In the genomic region with DNA sequence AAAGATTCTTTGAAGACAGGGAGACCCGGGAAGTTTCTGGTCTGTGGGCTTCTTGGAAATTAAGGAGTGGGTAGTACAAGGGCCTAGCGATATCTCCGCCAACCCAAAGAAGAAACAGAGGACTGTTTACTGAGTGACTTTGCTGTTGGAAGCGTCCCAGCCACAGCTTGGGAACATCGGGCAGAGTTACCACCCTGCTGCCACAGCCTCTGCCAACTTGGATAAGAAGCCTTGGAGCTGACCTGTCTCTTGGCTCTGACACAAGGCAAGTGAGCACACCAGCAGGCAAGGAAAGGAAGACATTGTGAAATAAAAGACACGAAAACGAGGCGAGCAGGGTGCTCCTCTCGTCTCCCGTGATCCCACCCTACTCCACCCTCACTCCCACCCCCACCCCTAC, we compare ENCODE assay signal across 8 mouse cellular contexts.
DNase-seq lines count a peak whose midpoint lies in the region; ATAC-seq and TF ChIP-seq lines count a peak whose summit lies in the region.
"Had no signal": no experiment of that assay in that cellular context is flagged by ENCODE, and none has a peak within 500 bp of the region (broad histone marks: within the 10 kb centered on the region; RNA-seq: fewer than 3 reads in every experiment).

No protein-coding gene starts in this region.

- WGBS in lung, postnatal 0 days = 53% methylated on average over 10 of the region's 10 CpGs
- WGBS in lung, adult 2 months = 46% methylated on average over 10 of the region's 10 CpGs
- WGBS in forebrain, embryonic 16.5 days = 49% methylated on average over 10 of the region's 10 CpGs
- WGBS in midbrain, embryonic 16.5 days = 81% methylated on average over 10 of the region's 10 CpGs

- TF ChIP-seq POLR2A in lung, adult 2 months (IDR thresholded peaks at IDR 0.05; ENCODE audit: borderline replicate concordance, extremely low read depth, low read depth, low read length) = no peak
- no peak for TF ChIP-seq POLR2A in brain, embryonic 14.5 days (IDR thresholded peaks at IDR 0.05; ENCODE audit: borderline replicate concordance, extremely low read depth, insufficient read depth, insufficient read length, poor library complexity, severe bottlenecking)

- H3K36me3 ChIP-seq in lung, postnatal 0 days (ENCODE audit: insufficient read depth, low read length) = no peaks in the 10 kb centered on the region
- no peaks in the 10 kb centered on the region for H3K36me3 ChIP-seq in forebrain, embryonic 16.5 days (ENCODE audit: control insufficient read depth, insufficient read depth)
- H3K36me3 ChIP-seq in midbrain, embryonic 16.5 days (ENCODE audit: control insufficient read depth, insufficient read depth, low read length) = no peaks in the 10 kb centered on the region
- H3K36me3 ChIP-seq: hindbrain, embryonic 13.5 days had no signal

- H3K27me3 ChIP-seq in lung, postnatal 0 days (replicated peaks; ENCODE audit: insufficient read depth, low read length) = no peaks in the 10 kb centered on the region
- no peaks in the 10 kb centered on the region for H3K27me3 ChIP-seq in forebrain, embryonic 16.5 days (replicated peaks; ENCODE audit: control insufficient read depth, insufficient read depth, low read length)
- no peaks in the 10 kb centered on the region for H3K27me3 ChIP-seq in midbrain, embryonic 16.5 days (ENCODE audit: control insufficient read depth, insufficient read depth, low read depth, low read length)
- H3K27me3 ChIP-seq: hindbrain, embryonic 13.5 days had no signal

- TF ChIP-seq CTCF in lung, postnatal 0 days (IDR thresholded peaks at IDR 0.05) = no peak
- no peak for TF ChIP-seq CTCF in lung, adult 2 months (IDR thresholded peaks at IDR 0.05; ENCODE audit: insufficient read depth, low read length)
- TF ChIP-seq CTCF in brain, embryonic 14.5 days (IDR thresholded peaks at IDR 0.05; ENCODE audit: borderline replicate concordance, extremely low read depth, insufficient read depth, insufficient read length) = no peak

- H3K4me3 ChIP-seq in lung, postnatal 0 days (ENCODE audit: low read depth, low read length) = no peak overlapping the region
- H3K4me3 ChIP-seq in lung, adult 2 months (replicated peaks; ENCODE audit: extremely low read depth, low read depth, low read length) = no peak overlapping the region
- no peak overlapping the region for H3K4me3 ChIP-seq in forebrain, embryonic 16.5 days (replicated peaks; ENCODE audit: low read length)
- H3K4me3 ChIP-seq in midbrain, embryonic 16.5 days (ENCODE audit: low read depth, low read length) = no peak overlapping the region
- H3K4me3 ChIP-seq: hindbrain, embryonic 13.5 days had no signal

- H3K4me1 ChIP-seq in lung, postnatal 0 days (ENCODE audit: insufficient read depth, low read depth, low read length) = no peaks in the 10 kb centered on the region
- H3K4me1 ChIP-seq in lung, adult 2 months (ENCODE audit: control insufficient read depth, insufficient read depth, low read length) = peaks cover 2% of the 10 kb centered on the region; the same call in 1 of the 2 replicates
- peaks cover 3% of the 10 kb centered on the region; the same call in 1 of the 2 replicates for H3K4me1 ChIP-seq in forebrain, embryonic 16.5 days (replicated peaks; ENCODE audit: control insufficient read depth, insufficient read depth, low read length)
- no peaks in the 10 kb centered on the region for H3K4me1 ChIP-seq in midbrain, embryonic 16.5 days (ENCODE audit: control insufficient read depth, insufficient read depth, low read length)
- H3K4me1 ChIP-seq: hindbrain, embryonic 13.5 days had no signal

- no peaks in the 10 kb centered on the region for H3K9me3 ChIP-seq in lung, postnatal 0 days (ENCODE audit: low read length)
- no peaks in the 10 kb centered on the region for H3K9me3 ChIP-seq in forebrain, embryonic 16.5 days (ENCODE audit: control insufficient read depth, low read length)
- H3K9me3 ChIP-seq in midbrain, embryonic 16.5 days (replicated peaks; ENCODE audit: control insufficient read depth, low read length, poor library complexity, severe bottlenecking) = no peaks in the 10 kb centered on the region
- H3K9me3 ChIP-seq: hindbrain, embryonic 13.5 days had no signal

- no peak overlapping the region for H3K4me2 ChIP-seq in lung, postnatal 0 days (replicated peaks; ENCODE audit: low read depth, low read length)
- no peak overlapping the region for H3K4me2 ChIP-seq in forebrain, embryonic 16.5 days (ENCODE audit: low read length)
- H3K4me2 ChIP-seq in midbrain, embryonic 16.5 days (ENCODE audit: low read length) = no peak overlapping the region
- H3K4me2 ChIP-seq: hindbrain, embryonic 13.5 days had no signal

- H3K9ac ChIP-seq in lung, postnatal 0 days (replicated peaks; ENCODE audit: low read depth) = no peak overlapping the region
- H3K9ac ChIP-seq in forebrain, embryonic 16.5 days (replicated peaks; ENCODE audit: low read depth, low read length) = no peak overlapping the region
- no peak overlapping the region for H3K9ac ChIP-seq in midbrain, embryonic 16.5 days (ENCODE audit: low read depth, low read length)
- H3K9ac ChIP-seq: hindbrain, embryonic 13.5 days had no signal

- no peak for TF ChIP-seq EP300 in lung, postnatal 0 days (IDR thresholded peaks at IDR 0.05)

- H3K27ac ChIP-seq in lung, postnatal 0 days (ENCODE audit: low read length) = no peak overlapping the region
- no peak overlapping the region for H3K27ac ChIP-seq in forebrain, embryonic 16.5 days (ENCODE audit: low read length)
- no peak overlapping the region for H3K27ac ChIP-seq in midbrain, embryonic 16.5 days (ENCODE audit: low read length)
- H3K27ac ChIP-seq: hindbrain, embryonic 13.5 days had no signal

- DNase-seq in lung, postnatal 0 days (ENCODE audit: low spot score) = peak; percentile 9
- DNase-seq in lung, adult 2 months = no peak
- DNase-seq in brain, embryonic 14.5 days (ENCODE audit: low read depth) = peak; percentile 72
- peak; percentile 30 for DNase-seq in lung, postnatal 10 days
- no peak for DNase-seq in spleen, postnatal 10 days (ENCODE audit: low spot score in 2 of 2)

- ATAC-seq in lung, postnatal 0 days = 0 out of 2 replicates have a peak, but pooled peaks have one; percentile 21
- ATAC-seq in forebrain, embryonic 16.5 days = peak; percentile 58
- no peak for ATAC-seq in midbrain, embryonic 16.5 days

Comparison
In these comparisons a context has a peak if more than half of its experiments do, and no peak if none do; other contexts are left out.
1. DNase-seq: peak in lung, postnatal 0 days (single experiment), brain, embryonic 14.5 days (single experiment) and lung, postnatal 10 days (single experiment); none in lung, adult 2 months (single experiment) and spleen, postnatal 10 days (0 of 2).